Mouse (Mus musculus): Measurements from ENCODE around the gene Rbm28. TPM values are rescaled to one million over a fixed set of nuclear protein-coding genes. Genes with fewer than 3 reads are reported as not detected.

The Rbm28 gene
- polyA plus RNA-seq, 2 experiments, result 35.7 to 59.8 TPM

GRCm38 (mm10) chr6:29203861-29204585 is 39.2 kb upstream of the Rbm28 start:
- Histone ChIP-seq H3K9me3 (ENCODE audit: control insufficient read depth, low read length) (no peaks in the 10 kb centered on the region), H3K4me2 (replicated peaks; ENCODE audit: low read depth, low read length, severe bottlenecking) (no peak overlapping the region), H3K27me3 (ENCODE audit: control insufficient read depth, insufficient read depth, low read length) (no peaks in the 10 kb centered on the region), H3K4me1 (ENCODE audit: control insufficient read depth, insufficient read depth, low read length) (no peaks in the 10 kb centered on the region; the same call in 1 of the 2 replicates), H3K27ac (replicated peaks; ENCODE audit: low read depth, low read length) (no peak overlapping the region), H3K9ac (ENCODE audit: low read depth, low read length, severe bottlenecking) (no peak overlapping the region), H3K36me3 (ENCODE audit: control insufficient read depth, insufficient read depth, low read length) (peaks cover 44% of the 10 kb centered on the region), H3K4me3 (replicated peaks; ENCODE audit: low read length) (no peak overlapping the region)
- no peak for ATAC-seq (ENCODE audit: low FRiP score, low read depth)
- WGBS, result 86% methylated on average over 6 of the region's 6 CpGs
- no peak for TF ChIP-seq POLR2A (IDR thresholded peaks at IDR 0.05; ENCODE audit: borderline replicate concordance, extremely low read depth, insufficient read depth, insufficient read length)
- DNase-seq (ENCODE audit: low spot score), result no peak

- no peak overlapping the region for H3K27ac ChIP-seq (replicated peaks; ENCODE audit: low read depth, low read length)
- H3K27me3 ChIP-seq (ENCODE audit: control insufficient read depth, insufficient read depth, low read length), result no peaks in the 10 kb centered on the region
- no peak overlapping the region for H3K9ac ChIP-seq (ENCODE audit: low read depth, low read length, severe bottlenecking)
- DNase-seq (ENCODE audit: low spot score) (no peak), ATAC-seq (ENCODE audit: low FRiP score, low read depth) (no peak)
- WGBS, result 86% methylated on average over 13 of the region's 13 CpGs
- no peaks in the 10 kb centered on the region for H3K9me3 ChIP-seq (ENCODE audit: control insufficient read depth, low read length)
- H3K4me1 ChIP-seq (ENCODE audit: control insufficient read depth, insufficient read depth, low read length), result no peaks in the 10 kb centered on the region; the same call in 1 of the 2 replicates
- H3K36me3 ChIP-seq (ENCODE audit: control insufficient read depth, insufficient read depth, low read length), result peaks cover 39% of the 10 kb centered on the region
- H3K4me3 ChIP-seq (replicated peaks; ENCODE audit: low read length), result no peak overlapping the region
- no peak for TF ChIP-seq POLR2A (IDR thresholded peaks at IDR 0.05; ENCODE audit: borderline replicate concordance, extremely low read depth, insufficient read depth, insufficient read length)
- H3K4me2 ChIP-seq (replicated peaks; ENCODE audit: low read depth, low read length, severe bottlenecking), result no peak overlapping the region
These were observed 38.3 kb upstream of the Rbm28 start for GRCm38 (mm10) chr6:29203096-29203495.

- no peak for TF ChIP-seq POLR2A (IDR thresholded peaks at IDR 0.05; ENCODE audit: borderline replicate concordance, extremely low read depth, insufficient read depth, insufficient read length)
- Histone ChIP-seq H3K27me3 (ENCODE audit: control insufficient read depth, insufficient read depth, low read length) (no peaks in the 10 kb centered on the region), H3K4me2 (replicated peaks; ENCODE audit: low read depth, low read length, severe bottlenecking) (no peak overlapping the region), H3K27ac (replicated peaks; ENCODE audit: low read depth, low read length) (no peak overlapping the region), H3K4me1 (ENCODE audit: control insufficient read depth, insufficient read depth, low read length) (no peaks in the 10 kb centered on the region; the same call in 1 of the 2 replicates), H3K36me3 (ENCODE audit: control insufficient read depth, insufficient read depth, low read length) (peaks cover 38% of the 10 kb centered on the region), H3K4me3 (replicated peaks; ENCODE audit: low read length) (no peak overlapping the region), H3K9ac (ENCODE audit: low read depth, low read length, severe bottlenecking) (no peak overlapping the region), H3K9me3 (ENCODE audit: control insufficient read depth, low read length) (no peaks in the 10 kb centered on the region)
- no peak for DNase-seq (ENCODE audit: low spot score)
- WGBS, result 90% methylated on average over 7 of the region's 8 CpGs
- no peak for ATAC-seq (ENCODE audit: low FRiP score, low read depth)
These were observed 37.2 kb upstream of the Rbm28 start for GRCm38 (mm10) chr6:29201988-29202387.

GRCm38 (mm10) chr6:29201341-29201740 is 36.5 kb upstream of the Rbm28 start:
- no peak for DNase-seq (ENCODE audit: low spot score)
- Histone ChIP-seq H3K4me2 (replicated peaks; ENCODE audit: low read depth, low read length, severe bottlenecking) (no peak overlapping the region), H3K9me3 (ENCODE audit: control insufficient read depth, low read length) (no peaks in the 10 kb centered on the region), H3K27ac (replicated peaks; ENCODE audit: low read depth, low read length) (no peak overlapping the region), H3K36me3 (ENCODE audit: control insufficient read depth, insufficient read depth, low read length) (peaks cover 34% of the 10 kb centered on the region), H3K4me3 (replicated peaks; ENCODE audit: low read length) (no peak overlapping the region), H3K27me3 (ENCODE audit: control insufficient read depth, insufficient read depth, low read length) (no peaks in the 10 kb centered on the region), H3K9ac (ENCODE audit: low read depth, low read length, severe bottlenecking) (no peak overlapping the region), H3K4me1 (ENCODE audit: control insufficient read depth, insufficient read depth, low read length) (no peaks in the 10 kb centered on the region; the same call in 1 of the 2 replicates)
- 96% methylated on average over 5 of the region's 5 CpGs for WGBS
- no peak for TF ChIP-seq POLR2A (IDR thresholded peaks at IDR 0.05; ENCODE audit: borderline replicate concordance, extremely low read depth, insufficient read depth, insufficient read length)
- ATAC-seq (ENCODE audit: low FRiP score, low read depth), result no peak

GRCm38 (mm10) chr6:29200496-29200895 is 35.7 kb upstream of the Rbm28 start:
- Histone ChIP-seq H3K9me3 (ENCODE audit: control insufficient read depth, low read length) (no peaks in the 10 kb centered on the region), H3K9ac (ENCODE audit: low read depth, low read length, severe bottlenecking) (no peak overlapping the region), H3K4me3 (replicated peaks; ENCODE audit: low read length) (no peak overlapping the region), H3K4me2 (replicated peaks; ENCODE audit: low read depth, low read length, severe bottlenecking) (no peak overlapping the region), H3K27ac (replicated peaks; ENCODE audit: low read depth, low read length) (no peak overlapping the region), H3K27me3 (ENCODE audit: control insufficient read depth, insufficient read depth, low read length) (no peaks in the 10 kb centered on the region), H3K36me3 (ENCODE audit: control insufficient read depth, insufficient read depth, low read length) (peaks cover 27% of the 10 kb centered on the region), H3K4me1 (ENCODE audit: control insufficient read depth, insufficient read depth, low read length) (no peaks in the 10 kb centered on the region; the same call in 1 of the 2 replicates)
- DNase-seq (ENCODE audit: low spot score), result no peak
- ATAC-seq (ENCODE audit: low FRiP score, low read depth), result no peak
- TF ChIP-seq POLR2A (IDR thresholded peaks at IDR 0.05; ENCODE audit: borderline replicate concordance, extremely low read depth, insufficient read depth, insufficient read length), result no peak
- WGBS, result 73% methylated on average over 3 of the region's 3 CpGs
